8 mouse cellular contexts compared by ENCODE assay signal in genomic region chr8:71371236-71371848, GRCm38 (mm10). TPM values are rescaled to one million over a fixed set of nuclear protein-coding genes. Genes with fewer than 3 reads are reported as not detected.
DNase-seq lines count a peak whose midpoint lies in the region; ATAC-seq and TF ChIP-seq lines count a peak whose summit lies in the region.

Gene Ocel1 (plus strand): TSS chr8:71371298.

- CTCF ChIA-PET in Patski (lab: Charles Lee): interaction anchor here (1.1 to 3.0 kb wide), 4 partner anchors 10 to 33 kb away, joined by 3 to 14 read pairs (median 12); partner anchors contain the start of genes Babam1 and Nr2f6

- peak; percentile 85 for ATAC-seq in Patski
- peak; percentile 87 for ATAC-seq in hindbrain, embryonic 14.5 days (ENCODE audit: low FRiP score)

- peak within 1 kb of the TSS; percentile 54 for H3K4me2 ChIP-seq in hindbrain, embryonic 14.5 days (replicated peaks)

- H3K27me3 ChIP-seq in Patski: no peaks in the 10 kb centered on the region
- H3K27me3 ChIP-seq in hindbrain, embryonic 14.5 days (ENCODE audit: control insufficient read depth, insufficient read depth, low read length): no peaks in the 10 kb centered on the region

- H3K27ac ChIP-seq in hindbrain, embryonic 14.5 days: peak within 1 kb of the TSS; percentile 85

- peak; percentile 90 for DNase-seq in Patski (ENCODE audit: low read depth, low spot score)
- DNase-seq in cerebellum, postnatal 14 days: peak; percentile 95 to 97
- peak; percentile 95 to 96 for DNase-seq in frontal cortex, postnatal 25 days (ENCODE audit: low spot score in 2 of 2)
- peak; percentile 96 for DNase-seq in hindbrain, embryonic 14.5 days (ENCODE audit: low spot score)
- peak; percentile 94 to 98 for DNase-seq in layer of hippocampus, postnatal 36 days
- peak; percentile 99 for DNase-seq in lung, postnatal 36 days
- peak; percentile 98 for DNase-seq in retina, postnatal 1 day
- DNase-seq in urinary bladder, adult 18-20 months (ENCODE audit: low spot score in 2 of 2): peak; percentile 95 to 97

- TF ChIP-seq CTCF in Patski (IDR thresholded peaks at IDR 0.05): no peak

- H3K9me3 ChIP-seq in hindbrain, embryonic 14.5 days (ENCODE audit: control insufficient read depth, low read length): no peaks in the 10 kb centered on the region

- 1% methylated on average over 68 of the region's 68 CpGs for WGBS in hindbrain, embryonic 14.5 days

- peaks cover 29% of the 10 kb centered on the region for H3K36me3 ChIP-seq in hindbrain, embryonic 14.5 days (replicated peaks; ENCODE audit: control insufficient read depth, insufficient read depth)

- POLR2A ChIA-PET in Patski (lab: Charles Lee): interaction anchor here (0.6 to 2.4 kb wide), 5 partner anchors 8 to 61 kb away, joined by 3 to 16 read pairs (median 4); partner anchors contain the start of genes Ankle1 and Nr2f6

- H3K9ac ChIP-seq in hindbrain, embryonic 14.5 days: peak within 1 kb of the TSS; percentile 64

- H3K4me1 ChIP-seq in hindbrain, embryonic 14.5 days (replicated peaks; ENCODE audit: control insufficient read depth, insufficient read depth, low read length): peaks cover 27% of the 10 kb centered on the region

- in situ Hi-C loops in Patski (cut with MboI; ENCODE audit: low pct_unique_long_range_greater_than_20kb): loop anchor here (5.0 to 25.0 kb wide), 2 partner anchors 36 to 484 kb away; partner anchors contain the start of genes Ankle1, Rpl18a and Slc5a5

- H3K4me3 ChIP-seq in hindbrain, embryonic 14.5 days (replicated peaks; ENCODE audit: low read length): peak within 1 kb of the TSS; percentile 63

RNA-seq across cellular contexts. Expression of gene Ocel1, which starts in this region (rescaled TPM):
- 19.9 TPM for polyA plus RNA-seq in Patski (2021)
- 4.8 and 5.0 TPM in 2 replicates for polyA plus RNA-seq in hindbrain, embryonic 14.5 days (2014; fragmentation: Nextera tagmentation; extraction: Ambion mirVana)
- 10 to 100 TPM; 12.1 to 14.1 TPM for total RNA-seq in layer of hippocampus, postnatal 36 days (2021)

Comparison
In these comparisons a context has a peak if more than half of its experiments do, and no peak if none do; other contexts are left out.
1. Peak in every context shown above with its lines: DNase-seq, ATAC-seq, H3K4me3 ChIP-seq and H3K27ac ChIP-seq.